Mouse (Mus musculus): ENCODE measurements around the gene Trpc4ap. TPM values are rescaled to one million over a fixed set of nuclear protein-coding genes. Genes with fewer than 3 reads are reported as not detected.

The Trpc4ap gene
- polyA plus RNA-seq, 1 experiment = 81.2 TPM

DNA sequence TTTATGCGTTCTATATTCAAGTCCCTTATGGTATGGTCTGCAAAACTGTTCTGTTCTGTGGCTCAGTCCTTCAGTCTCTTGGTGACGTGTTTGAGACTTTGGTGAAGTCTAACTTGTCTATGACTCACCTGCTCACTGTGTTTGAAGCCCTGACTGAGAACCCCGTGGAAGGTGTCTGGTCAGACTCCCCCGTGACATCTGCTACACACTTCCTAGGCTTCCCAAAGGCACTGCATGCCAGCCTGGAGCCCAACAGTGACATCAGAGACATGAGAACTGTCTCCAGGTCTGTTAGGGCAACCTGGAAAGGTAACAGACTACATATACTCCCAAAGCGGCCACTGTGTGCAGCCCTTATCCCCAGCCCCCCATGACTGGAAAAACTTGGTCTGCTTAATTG lies 39.6 kb downstream of the Trpc4ap start:
- Histone ChIP-seq H3K4me1 (ENCODE audit: control insufficient read depth, insufficient read depth, low read length) (no peaks in the 10 kb centered on the region), H3K9ac (ENCODE audit: low read depth, poor library complexity, severe bottlenecking) (no peak overlapping the region), H3K27ac (ENCODE audit: insufficient read depth, low read length) (no peak overlapping the region), H3K27me3 (ENCODE audit: control insufficient read depth, insufficient read depth, low read length, poor library complexity, severe bottlenecking) (no peaks in the 10 kb centered on the region), H3K9me3 (replicated peaks; ENCODE audit: control insufficient read depth, insufficient read depth, low read length, poor library complexity, severe bottlenecking) (no peaks in the 10 kb centered on the region), H3K36me3 (ENCODE audit: control insufficient read depth, insufficient read depth, low read length, poor library complexity, severe bottlenecking) (no peaks in the 10 kb centered on the region), H3K4me3 (ENCODE audit: low read depth, low read length) (no peak overlapping the region)
- TF ChIP-seq POLR2A (IDR thresholded peaks at IDR 0.05; ENCODE audit: insufficient read depth, low read length) (no peak), CTCF (IDR thresholded peaks at IDR 0.05; ENCODE audit: low read depth, low read length) (no peak), EP300 (IDR thresholded peaks at IDR 0.05; ENCODE audit: insufficient read depth, low read depth, low read length) (no peak)

DNA sequence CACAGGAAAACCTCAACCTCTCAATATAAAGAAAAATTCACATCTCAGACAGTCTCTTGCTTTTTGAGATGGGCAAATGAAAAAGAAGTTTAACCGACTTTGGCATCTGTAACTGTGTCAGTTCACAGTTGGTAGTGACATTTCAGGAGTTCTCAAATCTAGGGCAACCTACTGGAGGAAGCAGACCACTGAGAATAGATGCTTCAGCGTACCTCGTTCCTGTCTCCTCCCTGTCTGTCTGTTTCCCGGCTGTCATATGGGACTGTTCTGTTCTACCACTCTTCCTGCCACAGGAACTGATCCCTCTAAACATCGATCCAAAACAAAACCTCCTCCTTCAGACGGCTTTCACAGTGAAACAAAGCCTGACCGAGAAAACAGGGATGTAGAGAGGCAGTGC lies 46.4 kb downstream of the Trpc4ap start:
- Histone ChIP-seq H3K36me3 (ENCODE audit: control insufficient read depth, insufficient read depth, low read length, poor library complexity, severe bottlenecking) (no peaks in the 10 kb centered on the region), H3K4me3 (ENCODE audit: low read depth, low read length) (no peak overlapping the region), H3K27ac (ENCODE audit: insufficient read depth, low read length) (no peak overlapping the region), H3K4me1 (ENCODE audit: control insufficient read depth, insufficient read depth, low read length) (no peaks in the 10 kb centered on the region), H3K9ac (ENCODE audit: low read depth, poor library complexity, severe bottlenecking) (no peak overlapping the region), H3K27me3 (ENCODE audit: control insufficient read depth, insufficient read depth, low read length, poor library complexity, severe bottlenecking) (no peaks in the 10 kb centered on the region), H3K9me3 (replicated peaks; ENCODE audit: control insufficient read depth, insufficient read depth, low read length, poor library complexity, severe bottlenecking) (no peaks in the 10 kb centered on the region)
- TF ChIP-seq EP300 (IDR thresholded peaks at IDR 0.05; ENCODE audit: insufficient read depth, low read depth, low read length) (no peak), CTCF (IDR thresholded peaks at IDR 0.05; ENCODE audit: low read depth, low read length) (no peak), POLR2A (IDR thresholded peaks at IDR 0.05; ENCODE audit: insufficient read depth, low read length) (no peak)

DNA sequence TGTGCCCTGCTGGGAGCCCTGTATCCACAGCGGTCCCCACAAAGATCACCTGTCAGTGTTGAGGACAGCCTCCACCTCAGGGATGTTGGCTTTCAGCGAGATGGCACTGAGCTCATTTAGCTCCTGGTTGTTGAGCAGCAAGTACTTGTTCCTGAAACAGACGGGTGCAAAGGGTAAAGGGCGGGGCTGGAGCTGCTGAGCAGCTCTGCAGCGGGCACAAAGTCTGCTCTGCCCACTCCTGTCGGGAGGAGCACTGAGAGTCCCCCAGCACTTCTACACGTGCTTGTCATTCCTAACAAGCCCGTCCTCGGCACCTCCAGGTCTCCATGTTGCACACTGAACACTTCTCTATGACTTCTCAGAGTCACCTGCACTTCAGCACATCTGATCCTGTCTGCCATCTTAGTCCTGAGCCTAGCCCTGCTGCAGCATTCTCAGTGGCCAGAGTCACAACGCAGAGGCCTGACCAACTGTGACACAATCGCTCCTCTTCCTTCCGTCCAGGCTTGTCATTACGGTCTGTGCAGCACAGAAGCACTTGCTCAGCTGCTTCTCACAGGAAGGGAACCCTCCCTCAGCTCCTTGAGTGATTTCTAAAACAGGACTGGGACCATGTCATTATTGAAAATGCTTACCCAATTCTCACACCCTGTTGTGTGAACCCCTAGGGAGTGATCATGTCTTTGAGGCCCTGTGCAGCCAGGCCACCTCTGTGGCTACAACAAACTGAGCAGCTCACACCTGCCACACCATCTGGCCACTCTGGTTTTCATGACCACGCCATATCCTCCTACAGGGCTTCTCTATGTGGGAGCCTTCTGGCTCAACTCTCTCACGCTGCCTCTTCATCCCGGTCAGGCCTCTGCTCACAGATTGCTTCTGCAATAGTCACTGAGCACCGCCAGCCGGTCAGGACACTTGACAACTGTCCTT lies 50.4 kb downstream of the Trpc4ap start:
- H3K27ac ChIP-seq (ENCODE audit: insufficient read depth, low read length) = no peak overlapping the region
- H3K27me3 ChIP-seq (ENCODE audit: control insufficient read depth, insufficient read depth, low read length, poor library complexity, severe bottlenecking) = no peaks in the 10 kb centered on the region
- TF ChIP-seq CTCF (IDR thresholded peaks at IDR 0.05; ENCODE audit: low read depth, low read length) = no peak
- no peak for TF ChIP-seq POLR2A (IDR thresholded peaks at IDR 0.05; ENCODE audit: insufficient read depth, low read length)
- no peak for TF ChIP-seq EP300 (IDR thresholded peaks at IDR 0.05; ENCODE audit: insufficient read depth, low read depth, low read length)
- H3K9me3 ChIP-seq (replicated peaks; ENCODE audit: control insufficient read depth, insufficient read depth, low read length, poor library complexity, severe bottlenecking) = no peaks in the 10 kb centered on the region
- no peaks in the 10 kb centered on the region for H3K4me1 ChIP-seq (ENCODE audit: control insufficient read depth, insufficient read depth, low read length)
- H3K9ac ChIP-seq (ENCODE audit: low read depth, poor library complexity, severe bottlenecking) = no peak overlapping the region
- no peak overlapping the region for H3K4me3 ChIP-seq (ENCODE audit: low read depth, low read length)
- H3K36me3 ChIP-seq (ENCODE audit: control insufficient read depth, insufficient read depth, low read length, poor library complexity, severe bottlenecking) = no peaks in the 10 kb centered on the region

DNA sequence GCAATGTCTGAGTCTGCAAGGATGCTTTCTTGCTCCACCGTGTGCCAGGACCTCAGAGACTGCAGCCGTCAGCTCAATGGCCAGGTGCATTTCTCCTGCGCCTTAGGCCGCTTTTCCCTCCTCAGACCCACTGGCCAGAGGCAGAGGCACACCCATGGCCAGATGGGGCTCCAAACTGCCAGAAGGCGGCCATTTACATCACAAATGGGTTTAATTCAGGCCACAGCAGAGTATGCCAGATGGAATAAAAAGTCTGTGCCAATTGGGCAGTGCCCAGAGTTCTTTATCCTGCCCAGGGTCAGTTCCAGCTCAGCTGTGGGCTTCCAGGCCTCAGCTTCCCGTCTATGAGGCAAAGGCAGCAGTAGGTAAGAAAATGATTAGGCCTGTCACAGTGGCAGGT lies 51.5 kb downstream of the Trpc4ap start:
- H3K4me1 ChIP-seq (ENCODE audit: control insufficient read depth, insufficient read depth, low read length) = no peaks in the 10 kb centered on the region
- H3K9ac ChIP-seq (ENCODE audit: low read depth, poor library complexity, severe bottlenecking) = no peak overlapping the region
- no peak overlapping the region for H3K27ac ChIP-seq (ENCODE audit: insufficient read depth, low read length)
- H3K36me3 ChIP-seq (ENCODE audit: control insufficient read depth, insufficient read depth, low read length, poor library complexity, severe bottlenecking) = no peaks in the 10 kb centered on the region
- H3K4me3 ChIP-seq (ENCODE audit: low read depth, low read length) = no peak overlapping the region
- TF ChIP-seq POLR2A (IDR thresholded peaks at IDR 0.05; ENCODE audit: insufficient read depth, low read length) = no peak
- TF ChIP-seq EP300 (IDR thresholded peaks at IDR 0.05; ENCODE audit: insufficient read depth, low read depth, low read length) = peak; percentile 69; the same call in 1 of the 2 replicates
- TF ChIP-seq CTCF (IDR thresholded peaks at IDR 0.05; ENCODE audit: low read depth, low read length) = no peak
- H3K9me3 ChIP-seq (replicated peaks; ENCODE audit: control insufficient read depth, insufficient read depth, low read length, poor library complexity, severe bottlenecking) = no peaks in the 10 kb centered on the region
- H3K27me3 ChIP-seq (ENCODE audit: control insufficient read depth, insufficient read depth, low read length, poor library complexity, severe bottlenecking) = no peaks in the 10 kb centered on the region

DNA sequence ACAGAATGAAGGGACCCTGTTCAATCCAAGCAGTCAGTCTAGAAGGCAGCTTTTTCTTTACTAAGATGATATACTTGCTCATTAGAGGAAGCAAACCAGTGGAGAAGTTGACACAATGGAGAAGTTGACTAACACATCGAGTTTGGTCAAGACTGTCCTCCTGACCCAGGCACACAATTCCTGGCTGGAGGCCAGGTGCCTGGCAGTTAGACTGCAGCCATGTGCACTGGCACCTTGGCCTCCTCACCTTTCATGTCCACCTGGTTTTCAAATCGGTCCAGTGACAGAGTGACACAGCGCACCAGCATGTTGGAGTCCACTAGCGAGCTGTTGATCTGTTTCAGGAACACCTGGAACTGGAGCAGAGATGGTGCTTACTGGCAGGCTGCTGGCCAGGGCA lies 54.8 kb downstream of the Trpc4ap start:
- H3K9ac ChIP-seq (ENCODE audit: low read depth, poor library complexity, severe bottlenecking) = no peak overlapping the region
- no peaks in the 10 kb centered on the region for H3K27me3 ChIP-seq (ENCODE audit: control insufficient read depth, insufficient read depth, low read length, poor library complexity, severe bottlenecking)
- H3K9me3 ChIP-seq (replicated peaks; ENCODE audit: control insufficient read depth, insufficient read depth, low read length, poor library complexity, severe bottlenecking) = no peaks in the 10 kb centered on the region
- no peak overlapping the region for H3K4me3 ChIP-seq (ENCODE audit: low read depth, low read length)
- TF ChIP-seq EP300 (IDR thresholded peaks at IDR 0.05; ENCODE audit: insufficient read depth, low read depth, low read length) (no peak), POLR2A (IDR thresholded peaks at IDR 0.05; ENCODE audit: insufficient read depth, low read length) (no peak), CTCF (IDR thresholded peaks at IDR 0.05; ENCODE audit: low read depth, low read length) (no peak)
- no peaks in the 10 kb centered on the region for H3K4me1 ChIP-seq (ENCODE audit: control insufficient read depth, insufficient read depth, low read length)
- H3K27ac ChIP-seq (ENCODE audit: insufficient read depth, low read length) = no peak overlapping the region
- no peaks in the 10 kb centered on the region for H3K36me3 ChIP-seq (ENCODE audit: control insufficient read depth, insufficient read depth, low read length, poor library complexity, severe bottlenecking)

DNA sequence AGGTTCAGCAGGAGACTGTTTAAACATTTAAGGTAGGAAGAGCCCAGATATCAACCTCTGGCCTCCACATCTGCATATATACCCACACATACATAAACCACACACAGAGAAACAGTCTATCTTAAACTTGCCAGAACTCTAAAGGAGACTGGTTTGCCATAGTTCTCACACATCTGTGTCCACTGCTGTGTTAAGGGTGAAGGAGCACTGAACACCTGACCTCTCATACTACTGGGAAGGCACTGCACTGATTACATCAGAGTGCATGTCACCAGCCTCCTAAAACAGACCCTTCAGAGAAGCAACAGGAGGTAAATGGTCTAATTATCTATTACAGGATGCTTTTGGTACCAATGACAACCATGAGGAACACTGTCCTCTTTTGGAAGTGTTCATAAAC lies 55.3 kb downstream of the Trpc4ap start:
- no peaks in the 10 kb centered on the region for H3K27me3 ChIP-seq (ENCODE audit: control insufficient read depth, insufficient read depth, low read length, poor library complexity, severe bottlenecking)
- H3K4me1 ChIP-seq (ENCODE audit: control insufficient read depth, insufficient read depth, low read length) = no peaks in the 10 kb centered on the region
- H3K9me3 ChIP-seq (replicated peaks; ENCODE audit: control insufficient read depth, insufficient read depth, low read length, poor library complexity, severe bottlenecking) = no peaks in the 10 kb centered on the region
- no peak overlapping the region for H3K9ac ChIP-seq (ENCODE audit: low read depth, poor library complexity, severe bottlenecking)
- no peak overlapping the region for H3K27ac ChIP-seq (ENCODE audit: insufficient read depth, low read length)
- TF ChIP-seq EP300 (IDR thresholded peaks at IDR 0.05; ENCODE audit: insufficient read depth, low read depth, low read length) (no peak), CTCF (IDR thresholded peaks at IDR 0.05; ENCODE audit: low read depth, low read length) (no peak)
- H3K4me3 ChIP-seq (ENCODE audit: low read depth, low read length) = no peak overlapping the region
- no peaks in the 10 kb centered on the region for H3K36me3 ChIP-seq (ENCODE audit: control insufficient read depth, insufficient read depth, low read length, poor library complexity, severe bottlenecking)

Measured in ES-Bruce4 (cell line).